Mouse (Mus musculus) testis, adult 2 months (tissue): ENCODE measurements around the gene Cln6.

Experiments
- CTCF ChIP-seq: fragments of 200-500 bp; IDR thresholded peaks from 2 replicates; pipeline ENCODE4 v1.5.1; 2012; ENCODE audit warnings: low read depth, mild to moderate bottlenecking, inconsistent platforms, low read length, moderate library complexity; ENCODE audit not compliant: control insufficient read depth, insufficient read depth, insufficient replicate concordance
- POLR2A ChIP-seq: fragments of 200-500 bp; IDR thresholded peaks from 2 replicates; pipeline ENCODE4 v1.6.1; 2012; ENCODE audit warnings: low read depth, mild to moderate bottlenecking, inconsistent platforms, low read length, moderate library complexity; ENCODE audit not compliant: control insufficient read depth

- no peak for TF ChIP-seq CTCF
- TF ChIP-seq POLR2A, result no peak
Observed at GRCm38 (mm10) chr9:62810095-62810494, 28.5 kb upstream of the Cln6 start.
